Mouse (Mus musculus): ENCODE measurements around the gene Grem1. TPM values are rescaled to one million over a fixed set of nuclear protein-coding genes. Genes with fewer than 3 reads are reported as not detected.

The Grem1 gene
- total and polyA plus RNA-seq, 3 experiments = not detected

GRCm38 (mm10) chr2:113713406-113713805, 45.0 kb downstream of the Grem1 start:
- Histone ChIP-seq H3K27me3 (replicated peaks) (no peaks in the 10 kb centered on the region), H3K9me3 (replicated peaks; ENCODE audit: low read length) (peaks cover 2% of the 10 kb centered on the region), H3K27ac (ENCODE audit: insufficient read depth, low read depth) (no peak overlapping the region), H3K79me2 (replicated peaks; ENCODE audit: control insufficient read depth, extremely low read depth, insufficient read depth, poor library complexity, severe bottlenecking) (no peaks in the 10 kb centered on the region), H3K4me2 (ENCODE audit: insufficient read depth, low read depth, poor library complexity, severe bottlenecking) (no peak overlapping the region), H3K9ac (ENCODE audit: insufficient read depth, low read depth) (no peak overlapping the region), H3K4me1 (ENCODE audit: control insufficient read depth in 1 of 2, insufficient read depth in 2 of 2) (no peaks in the 10 kb centered on the region), H3K4me3 (replicated peaks in 1 of 3; ENCODE audit: low read depth in 2 of 3, low read length in 2 of 3, poor library complexity in 1 of 3) (no peak overlapping the region), H3K36me3 (replicated peaks in 1 of 2; ENCODE audit: control insufficient read depth in 1 of 2, insufficient read depth in 1 of 2, low read length in 1 of 2) (no peaks in the 10 kb centered on the region)
- dilution Hi-C loops (cut with MboI; ENCODE audit: extremely low pct_ligation_motif_present, extremely low pct_unique_long_range_greater_than_20kb, low sequenced_read_pairs) = no loop called here
- TF ChIP-seq NELFE (IDR thresholded peaks at IDR 0.05; ENCODE audit: low read depth, low read length) = no peak
- TF ChIP-seq ZC3H11A (IDR thresholded peaks at IDR 0.05; ENCODE audit: low read depth, low read length) = no peak
- no peak for TF ChIP-seq MAX (IDR thresholded peaks at IDR 0.05; ENCODE audit: low read length)
- TF ChIP-seq USF1 (IDR thresholded peaks at IDR 0.05; ENCODE audit: low read depth, low read length) = no peak
- TF ChIP-seq POLR2AphosphoS2 (IDR thresholded peaks at IDR 0.05; ENCODE audit: low read depth, low read length) = no peak
- TF ChIP-seq CHD2 (IDR thresholded peaks at IDR 0.05; ENCODE audit: low read length) = no peak
- no peak for TF ChIP-seq MAFK (IDR thresholded peaks at IDR 0.05; ENCODE audit: insufficient replicate concordance, low read length)
- no peak for TF ChIP-seq MAZ (IDR thresholded peaks at IDR 0.05; ENCODE audit: low read depth, low read length)
- no peak for DNase-seq (ENCODE audit: extremely low read depth)
- in situ Hi-C loops (cut with MboI; ENCODE audit: low pct_ligation_motif_present, low pct_unique_long_range_greater_than_20kb, low sequenced_read_pairs) = no loop called here

- H3K27ac ChIP-seq (ENCODE audit: insufficient read depth, low read depth) = no peak overlapping the region
- no peaks in the 10 kb centered on the region for H3K79me2 ChIP-seq (replicated peaks; ENCODE audit: control insufficient read depth, extremely low read depth, insufficient read depth, poor library complexity, severe bottlenecking)
- H3K27me3 ChIP-seq (replicated peaks) = no peaks in the 10 kb centered on the region
- H3K9me3 ChIP-seq (replicated peaks; ENCODE audit: low read length) = peaks cover 2% of the 10 kb centered on the region
- H3K36me3 ChIP-seq (replicated peaks in 1 of 2; ENCODE audit: control insufficient read depth in 1 of 2, insufficient read depth in 1 of 2, low read length in 1 of 2) = no peaks in the 10 kb centered on the region
- H3K9ac ChIP-seq (ENCODE audit: insufficient read depth, low read depth) = no peak overlapping the region
- dilution Hi-C loops (cut with MboI; ENCODE audit: extremely low pct_ligation_motif_present, extremely low pct_unique_long_range_greater_than_20kb, low sequenced_read_pairs) = no loop called here
- no peak overlapping the region for H3K4me2 ChIP-seq (ENCODE audit: insufficient read depth, low read depth, poor library complexity, severe bottlenecking)
- in situ Hi-C loops (cut with MboI; ENCODE audit: low pct_ligation_motif_present, low pct_unique_long_range_greater_than_20kb, low sequenced_read_pairs) = no loop called here
- TF ChIP-seq CTCF (conservative IDR thresholded peaks at IDR 0.05 in 1 of 2, IDR thresholded peaks at IDR 0.05 in 1 of 2; ENCODE audit: low read depth in 2 of 2, low read length in 2 of 2) (no peak), CHD1 (IDR thresholded peaks at IDR 0.05; ENCODE audit: low read depth, low read length) (no peak), MAZ (IDR thresholded peaks at IDR 0.05; ENCODE audit: low read depth, low read length) (no peak), ZKSCAN1 (IDR thresholded peaks at IDR 0.05; ENCODE audit: borderline replicate concordance, low read depth, low read length) (no peak), ELF1 (IDR thresholded peaks at IDR 0.05; ENCODE audit: low read depth, low read length) (no peak), PAX5 (IDR thresholded peaks at IDR 0.05; ENCODE audit: low read length) (no peak), IRF4 (IDR thresholded peaks at IDR 0.05; ENCODE audit: low read depth, low read length) (no peak), GABPA (IDR thresholded peaks at IDR 0.05; ENCODE audit: insufficient replicate concordance, low read depth, low read length) (no peak), USF2 (conservative IDR thresholded peaks at IDR 0.05; ENCODE audit: low read depth, low read length) (no peak), ETS1 (conservative IDR thresholded peaks at IDR 0.05; ENCODE audit: low read depth, low read length) (no peak), JUND (conservative IDR thresholded peaks at IDR 0.05; ENCODE audit: low read depth, low read length) (no peak), USF1 (IDR thresholded peaks at IDR 0.05; ENCODE audit: low read depth, low read length) (no peak), MEF2A (IDR thresholded peaks at IDR 0.05; ENCODE audit: borderline replicate concordance, low read depth, low read length) (no peak), NRF1 (IDR thresholded peaks at IDR 0.05; ENCODE audit: low read depth, low read length) (no peak), POLR2AphosphoS2 (IDR thresholded peaks at IDR 0.05; ENCODE audit: low read depth, low read length) (no peak), UBTF (IDR thresholded peaks at IDR 0.05; ENCODE audit: low read depth, low read length) (no peak), BHLHE40 (IDR thresholded peaks at IDR 0.05; ENCODE audit: low read depth, low read length) (no peak), ZMIZ1 (IDR thresholded peaks at IDR 0.05; ENCODE audit: low read depth, low read length) (no peak)
- DNase-seq (ENCODE audit: extremely low read depth) = no peak
- no peak overlapping the region for H3K4me3 ChIP-seq (replicated peaks in 1 of 3; ENCODE audit: low read depth in 2 of 3, low read length in 2 of 3, poor library complexity in 1 of 3)
- no peaks in the 10 kb centered on the region for H3K4me1 ChIP-seq (ENCODE audit: control insufficient read depth in 1 of 2, insufficient read depth in 2 of 2)
These were observed 50.9 kb downstream of the Grem1 start for GRCm38 (mm10) chr2:113707507-113707906.
